Mouse (Mus musculus) bone marrow, adult 2 months (tissue): Measurements from ENCODE around the gene Cdh1.

Source experiments
- CTCF ChIP-seq: fragments of 200-500 bp; IDR thresholded peaks from 2 replicates; pipeline ENCODE4 v1.5.1; 2011; ENCODE audit warnings: low read length, control low read depth; ENCODE audit not compliant: control insufficient read depth, insufficient read depth
- POLR2A ChIP-seq: fragments of 200-500 bp; IDR thresholded peaks from 2 replicates; pipeline ENCODE4 v1.6.1; 2011; ENCODE audit warnings: low read depth, mild to moderate bottlenecking, control low read depth, low read length, borderline replicate concordance; ENCODE audit not compliant: control insufficient read depth

DNA sequence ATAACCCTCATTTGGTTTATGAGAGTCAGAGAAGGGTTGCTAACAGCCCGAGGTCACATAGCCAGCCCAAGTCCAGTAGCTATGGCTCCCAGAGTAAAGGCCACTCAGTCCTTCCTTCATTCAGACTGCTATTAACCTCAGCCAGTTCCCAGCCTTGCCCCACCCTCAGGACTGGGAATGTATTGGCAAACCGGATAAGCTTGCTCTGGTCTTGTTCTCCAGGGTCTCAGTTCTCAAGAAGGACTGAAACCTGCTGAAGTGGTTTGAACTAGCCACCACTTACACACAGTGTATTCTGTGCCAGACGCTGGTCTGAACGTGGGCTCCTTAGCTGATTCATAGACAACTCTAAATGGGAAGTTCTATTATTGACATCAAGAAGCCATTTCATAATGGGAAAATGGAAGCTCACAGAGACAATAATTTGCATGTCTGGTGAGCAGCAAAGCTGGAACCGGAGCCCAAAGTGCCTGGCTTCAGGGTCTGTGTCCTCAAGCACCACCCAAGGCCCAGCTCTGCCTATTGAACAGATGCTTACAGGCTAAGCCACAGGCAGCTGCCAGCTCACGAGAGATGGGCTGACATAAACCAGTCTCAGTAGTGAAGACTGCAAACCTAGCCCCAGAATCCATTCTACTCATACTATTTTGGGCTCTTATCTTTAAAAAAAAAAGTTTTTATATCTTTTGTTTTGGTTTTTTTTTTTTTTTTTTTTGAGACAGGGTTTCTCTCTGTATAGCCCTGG, 21.6 kb upstream of the Cdh1 start:
- TF ChIP-seq CTCF (no peak), POLR2A (no peak)
